Mouse (Mus musculus) neural tube, embryonic 10.5 days (tissue): ENCODE data around the gene Vmn1r74.
"Not testable (repeated sequence)": the region's sequence is repeated elsewhere in the genome, so short reads cannot be mapped to it uniquely, and the experiment has no call there.

Experiments used
- DNase-seq: peaks from one replicate; pipeline ENCODE4 v3.0.0-alpha.2; 2017; ENCODE audit warnings: low spot score; ENCODE audit errors: extremely low spot score

The Vmn1r74 gene

DNA sequence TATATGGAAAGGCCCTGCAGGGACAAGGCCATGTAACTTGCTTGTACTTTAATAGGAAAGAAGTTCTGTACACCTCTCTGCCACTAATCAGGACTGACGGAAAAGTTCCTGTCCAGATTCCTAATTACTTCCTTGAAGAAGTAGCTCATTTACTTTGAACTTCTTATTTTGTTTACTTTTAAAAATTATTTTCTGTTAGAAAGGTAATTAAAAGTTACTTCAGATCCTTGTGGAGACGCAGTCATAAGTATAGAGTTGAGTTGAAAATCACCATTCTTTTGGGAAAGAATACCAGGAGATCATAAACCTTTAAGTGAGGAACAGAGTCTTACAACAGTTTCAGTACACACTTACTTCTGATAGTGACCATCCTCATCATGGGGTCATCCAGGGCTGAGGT, at the start of gene Vmn1r74:
Vmn1r74 (plus strand) TSS at position 301 of the 400 bp plus-strand sequence.
- DNase-seq: no peak

GRCm38 (mm10) chr7:11813751-11814150, 20.0 kb upstream of the Vmn1r74 start:
- DNase-seq: no peak

GRCm38 (mm10) chr7:11822166-11822565, 11.6 kb upstream of the Vmn1r74 start:
- DNase-seq: no peak

DNA sequence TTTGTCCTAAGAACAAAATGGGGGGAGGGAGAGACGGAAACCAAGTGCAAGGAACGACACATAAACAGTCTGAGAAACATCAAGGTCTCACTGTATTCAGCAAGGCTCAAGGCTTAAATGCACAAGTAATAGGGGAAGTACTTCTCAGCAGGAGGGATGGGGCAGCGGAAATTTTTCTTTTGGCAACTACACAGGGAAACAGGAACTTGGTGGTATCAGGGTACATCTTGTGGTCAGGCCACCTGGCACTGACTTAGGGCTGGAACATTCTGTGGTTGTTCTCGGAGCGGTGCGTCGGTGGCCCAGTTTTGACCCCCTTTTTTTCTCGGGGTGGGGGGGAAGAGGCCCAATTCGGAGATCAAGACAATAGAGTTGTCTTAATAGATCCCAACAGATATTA, 10.5 kb upstream of the Vmn1r74 start:
- DNase-seq: not testable (repeated sequence)

DNA sequence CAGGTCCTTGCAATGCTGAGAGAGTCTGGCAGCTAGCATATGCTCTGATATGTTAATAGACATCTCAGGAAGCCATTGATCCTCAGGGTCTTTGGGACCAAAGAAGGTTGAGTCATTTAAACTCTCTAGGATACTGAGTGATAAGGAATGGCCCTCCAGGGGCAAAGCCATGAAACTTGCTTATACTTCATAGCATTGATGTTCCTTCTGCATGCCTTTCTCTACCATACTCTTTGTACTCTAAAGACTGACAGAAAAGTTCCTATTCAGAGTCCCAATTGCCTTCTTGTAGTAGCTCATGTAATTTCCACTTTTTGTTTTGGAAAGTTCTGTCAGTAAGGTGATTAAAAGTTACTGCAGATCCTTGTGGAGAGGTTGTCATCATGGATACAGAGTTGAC, 40.5 kb downstream of the Vmn1r74 start, which contains the start of gene Vmn1r75:
Vmn1r75 (plus strand) TSS at position 301 of the 400 bp plus-strand sequence.
- no peak for DNase-seq
